Mouse (Mus musculus): ENCODE data around the gene Hectd2. TPM values are rescaled to one million over a fixed set of nuclear protein-coding genes. Genes with fewer than 3 reads are reported as not detected.
A peak's percentile ranks its signal among the peaks of the same experiment; 100 is the strongest.

The Hectd2 gene
- polyA plus RNA-seq, 1 experiment from 2014 or later, result 3.2 TPM

GRCm38 (mm10) chr19:36540776-36541175, 13.7 kb upstream of the Hectd2 start:
- Histone ChIP-seq H3K9me3 (replicated peaks; ENCODE audit: control insufficient read depth, low read length) (no peaks in the 10 kb centered on the region), H3K4me2 (ENCODE audit: low read depth, low read length) (no peak overlapping the region), H3K9ac (replicated peaks; ENCODE audit: low read length) (no peak overlapping the region), H3K27me3 (ENCODE audit: control insufficient read depth, insufficient read depth, low read length) (no peaks in the 10 kb centered on the region), H3K27ac (replicated peaks; ENCODE audit: low read depth, low read length) (no peak overlapping the region), H3K4me3 (ENCODE audit: low read depth, low read length) (no peak overlapping the region), H3K4me1 (ENCODE audit: control insufficient read depth, insufficient read depth, low read length) (no peaks in the 10 kb centered on the region), H3K36me3 (replicated peaks; ENCODE audit: control insufficient read depth, insufficient read depth, low read depth, low read length) (no peaks in the 10 kb centered on the region)
- ATAC-seq (replicated peaks; ENCODE audit: insufficient number of reproducible peaks, low FRiP score, low TSS enrichment, low read depth), result no peak
- DNase-seq (ENCODE audit: low spot score), result no peak
- 71% methylated on average over 7 of the region's 7 CpGs for WGBS

DNA sequence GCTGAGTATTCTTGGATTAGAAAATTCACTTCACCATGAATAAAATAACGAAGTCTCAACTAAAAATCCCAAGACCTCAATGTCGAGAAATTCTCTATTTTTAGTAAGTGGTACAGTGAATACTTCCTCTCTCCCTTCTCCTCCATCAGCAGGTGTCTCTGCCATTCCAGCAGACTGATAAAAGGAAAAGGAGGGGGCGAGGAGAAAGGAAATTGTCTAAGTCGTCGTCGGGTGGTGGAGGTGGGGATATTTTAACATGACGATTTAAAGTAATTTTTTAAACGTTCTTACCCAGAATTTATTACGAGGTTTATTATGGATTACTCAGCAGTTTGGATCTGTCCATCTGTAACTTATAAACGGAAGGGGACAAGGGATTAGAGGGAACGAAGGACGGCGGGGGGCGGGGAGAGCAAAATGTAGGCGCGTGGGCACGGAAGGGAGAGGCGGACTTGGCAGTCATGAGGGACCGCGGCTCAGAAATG, 836 bp upstream of the Hectd2 start:
- H3K27ac ChIP-seq (replicated peaks; ENCODE audit: low read depth, low read length), result no peak overlapping the region
- DNase-seq (ENCODE audit: low spot score), result no peak
- H3K4me2 ChIP-seq (ENCODE audit: low read depth, low read length), result peak overlapping the region; percentile 93
- no peaks in the 10 kb centered on the region for H3K4me1 ChIP-seq (ENCODE audit: control insufficient read depth, insufficient read depth, low read length)
- H3K9me3 ChIP-seq (replicated peaks; ENCODE audit: control insufficient read depth, low read length), result no peaks in the 10 kb centered on the region
- H3K36me3 ChIP-seq (replicated peaks; ENCODE audit: control insufficient read depth, insufficient read depth, low read depth, low read length), result no peaks in the 10 kb centered on the region
- 6% methylated on average over 20 of the region's 20 CpGs for WGBS
- peak overlapping the region; percentile 78 for H3K4me3 ChIP-seq (ENCODE audit: low read depth, low read length)
- no peak for ATAC-seq (replicated peaks; ENCODE audit: insufficient number of reproducible peaks, low FRiP score, low TSS enrichment, low read depth)
- H3K27me3 ChIP-seq (ENCODE audit: control insufficient read depth, insufficient read depth, low read length), result 0 out of 2 replicates have a peak, but pooled peaks cover 2% of the 10 kb centered on the region
- peak overlapping the region; percentile 72 for H3K9ac ChIP-seq (replicated peaks; ENCODE audit: low read length)

DNA sequence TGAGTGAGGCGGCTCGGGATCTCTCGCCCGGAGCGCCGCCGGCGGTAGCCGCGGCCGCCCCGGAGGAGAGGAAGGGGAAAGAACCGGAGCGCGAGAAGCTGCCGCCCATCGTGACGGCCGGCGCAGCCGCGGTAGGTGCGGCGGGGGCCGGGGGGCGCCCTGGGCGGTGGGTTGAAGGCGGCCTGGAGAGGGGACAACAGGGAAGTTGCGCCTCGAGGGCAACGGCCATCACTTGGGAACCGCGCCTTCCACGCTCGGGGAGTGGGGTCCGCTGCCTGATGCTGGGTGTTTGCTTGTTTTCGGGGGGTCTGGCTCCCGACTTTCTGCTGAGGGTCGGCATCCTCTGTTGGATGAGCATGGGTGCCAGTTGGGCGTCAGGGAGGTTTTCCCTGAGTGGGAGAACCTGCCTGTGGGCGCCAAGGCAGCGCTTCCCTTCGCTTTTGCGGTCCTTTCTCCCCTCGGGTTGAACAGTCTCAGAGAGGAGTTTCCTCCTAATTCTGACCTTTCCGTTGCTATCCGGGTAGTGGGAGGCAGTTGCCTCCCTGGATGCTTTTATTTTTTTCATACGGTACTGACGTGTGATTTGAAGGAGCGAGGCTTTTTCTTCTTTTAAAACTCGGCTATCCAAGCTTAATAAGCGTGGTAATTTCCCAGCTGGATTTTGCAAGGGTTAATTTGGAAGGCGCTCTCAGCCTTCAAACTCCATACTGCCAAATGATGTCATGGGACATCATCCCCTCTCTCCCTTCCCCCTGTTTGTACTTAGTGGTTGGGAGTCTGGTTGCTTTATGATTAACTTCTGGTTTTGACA, 551 bp downstream of the Hectd2 start:
- Histone ChIP-seq H3K4me3 (ENCODE audit: low read depth, low read length) (peak overlapping the region; percentile 78), H3K9ac (replicated peaks; ENCODE audit: low read length) (peak overlapping the region; percentile 82), H3K4me2 (ENCODE audit: low read depth, low read length) (peak overlapping the region; percentile 85), H3K4me1 (ENCODE audit: control insufficient read depth, insufficient read depth, low read length) (no peaks in the 10 kb centered on the region), H3K27me3 (ENCODE audit: control insufficient read depth, insufficient read depth, low read length) (0 out of 2 replicates have a peak, but pooled peaks cover 2% of the 10 kb centered on the region), H3K36me3 (replicated peaks; ENCODE audit: control insufficient read depth, insufficient read depth, low read depth, low read length) (no peaks in the 10 kb centered on the region), H3K9me3 (replicated peaks; ENCODE audit: control insufficient read depth, low read length) (no peaks in the 10 kb centered on the region), H3K27ac (replicated peaks; ENCODE audit: low read depth, low read length) (no peak overlapping the region)
- 1% methylated on average over 45 of the region's 53 CpGs for WGBS
- ATAC-seq (replicated peaks; ENCODE audit: insufficient number of reproducible peaks, low FRiP score, low TSS enrichment, low read depth), result peak; percentile 81
- DNase-seq (ENCODE audit: low spot score), result peak; percentile 43

DNA sequence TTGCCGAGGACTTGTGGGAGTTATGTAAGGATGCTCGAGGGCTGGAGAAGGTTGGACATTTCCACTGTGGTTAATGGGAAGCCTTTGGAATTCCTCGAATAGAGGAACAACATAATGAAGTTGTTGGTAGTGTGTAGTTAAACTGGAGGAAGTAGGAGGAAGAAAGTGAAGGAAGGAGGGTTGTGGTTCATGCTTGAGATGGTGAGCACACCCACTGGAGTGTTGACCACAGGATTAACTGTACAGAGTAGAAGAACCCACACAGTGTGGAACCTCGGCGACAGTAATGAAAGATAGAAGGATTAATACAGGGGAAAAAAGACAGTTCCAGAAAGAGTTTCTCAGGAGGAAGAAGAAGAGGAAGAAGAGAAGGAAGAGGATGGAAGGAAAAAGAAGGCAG, 4.9 kb downstream of the Hectd2 start:
- no peak overlapping the region for H3K4me3 ChIP-seq (ENCODE audit: low read depth, low read length)

GRCm38 (mm10) chr19:36560160-36560559, 5.7 kb downstream of the Hectd2 start:
- H3K36me3 ChIP-seq (replicated peaks; ENCODE audit: control insufficient read depth, insufficient read depth, low read depth, low read length), result no peaks in the 10 kb centered on the region
- ATAC-seq (replicated peaks; ENCODE audit: insufficient number of reproducible peaks, low FRiP score, low TSS enrichment, low read depth), result no peak
- H3K9ac ChIP-seq (replicated peaks; ENCODE audit: low read length), result no peak overlapping the region
- 16% methylated on average over 2 of the region's 2 CpGs for WGBS
- no peaks in the 10 kb centered on the region for H3K4me1 ChIP-seq (ENCODE audit: control insufficient read depth, insufficient read depth, low read length)
- no peaks in the 10 kb centered on the region for H3K9me3 ChIP-seq (replicated peaks; ENCODE audit: control insufficient read depth, low read length)
- no peaks in the 10 kb centered on the region for H3K27me3 ChIP-seq (ENCODE audit: control insufficient read depth, insufficient read depth, low read length)
- DNase-seq (ENCODE audit: low spot score), result peak; percentile 44
- no peak overlapping the region for H3K27ac ChIP-seq (replicated peaks; ENCODE audit: low read depth, low read length)
- no peak overlapping the region for H3K4me2 ChIP-seq (ENCODE audit: low read depth, low read length)
- no peak overlapping the region for H3K4me3 ChIP-seq (ENCODE audit: low read depth, low read length)

More for the DNA sequence above, 4.9 kb downstream of the Hectd2 start:
- Histone ChIP-seq H3K27me3 (ENCODE audit: control insufficient read depth, insufficient read depth, low read length) (no peaks in the 10 kb centered on the region), H3K9me3 (replicated peaks; ENCODE audit: control insufficient read depth, low read length) (no peaks in the 10 kb centered on the region), H3K4me1 (ENCODE audit: control insufficient read depth, insufficient read depth, low read length) (no peaks in the 10 kb centered on the region), H3K9ac (replicated peaks; ENCODE audit: low read length) (no peak overlapping the region), H3K36me3 (replicated peaks; ENCODE audit: control insufficient read depth, insufficient read depth, low read depth, low read length) (no peaks in the 10 kb centered on the region), H3K27ac (replicated peaks; ENCODE audit: low read depth, low read length) (no peak overlapping the region), H3K4me2 (ENCODE audit: low read depth, low read length) (no peak overlapping the region)
- ATAC-seq (replicated peaks; ENCODE audit: insufficient number of reproducible peaks, low FRiP score, low TSS enrichment, low read depth) (no peak), DNase-seq (ENCODE audit: low spot score) (no peak)
- WGBS, result 81% methylated on average over 5 of the region's 5 CpGs

DNA sequence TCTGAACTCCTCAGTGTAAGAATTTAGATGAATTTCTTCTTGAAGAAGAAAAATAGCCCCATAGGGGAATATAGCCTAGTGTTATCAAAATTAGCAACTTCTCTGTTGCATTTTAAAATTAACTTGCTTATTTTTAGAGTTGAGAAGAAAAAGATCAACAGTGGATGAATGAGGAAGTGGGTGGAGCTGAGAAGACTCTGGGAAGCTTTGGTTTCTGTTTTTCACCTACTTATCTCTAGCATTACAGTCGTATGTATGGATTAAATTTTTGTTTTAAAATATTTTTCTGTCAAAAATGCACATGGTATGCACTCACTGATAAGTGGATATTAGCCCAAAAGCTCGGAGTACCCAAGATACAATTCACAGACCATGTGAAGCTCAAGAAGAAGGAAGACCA, 6.7 kb downstream of the Hectd2 start:
- Histone ChIP-seq H3K4me2 (ENCODE audit: low read depth, low read length) (no peak overlapping the region), H3K9ac (replicated peaks; ENCODE audit: low read length) (no peak overlapping the region), H3K9me3 (replicated peaks; ENCODE audit: control insufficient read depth, low read length) (no peaks in the 10 kb centered on the region), H3K27me3 (ENCODE audit: control insufficient read depth, insufficient read depth, low read length) (no peaks in the 10 kb centered on the region), H3K27ac (replicated peaks; ENCODE audit: low read depth, low read length) (no peak overlapping the region), H3K4me3 (ENCODE audit: low read depth, low read length) (no peak overlapping the region), H3K36me3 (replicated peaks; ENCODE audit: control insufficient read depth, insufficient read depth, low read depth, low read length) (no peaks in the 10 kb centered on the region), H3K4me1 (ENCODE audit: control insufficient read depth, insufficient read depth, low read length) (no peaks in the 10 kb centered on the region)
- DNase-seq (ENCODE audit: low spot score), result no peak
- WGBS, result 63% methylated on average over 2 of the region's 2 CpGs
- ATAC-seq (replicated peaks; ENCODE audit: insufficient number of reproducible peaks, low FRiP score, low TSS enrichment, low read depth), result no peak

GRCm38 (mm10) chr19:36564396-36564795, 10.0 kb downstream of the Hectd2 start:
- H3K4me2 ChIP-seq (ENCODE audit: low read depth, low read length), result no peak overlapping the region
- H3K27me3 ChIP-seq (ENCODE audit: control insufficient read depth, insufficient read depth, low read length), result no peaks in the 10 kb centered on the region
- H3K9me3 ChIP-seq (replicated peaks; ENCODE audit: control insufficient read depth, low read length), result no peaks in the 10 kb centered on the region
- H3K36me3 ChIP-seq (replicated peaks; ENCODE audit: control insufficient read depth, insufficient read depth, low read depth, low read length), result no peaks in the 10 kb centered on the region
- DNase-seq (ENCODE audit: low spot score) (no peak), ATAC-seq (replicated peaks; ENCODE audit: insufficient number of reproducible peaks, low FRiP score, low TSS enrichment, low read depth) (no peak)
- H3K9ac ChIP-seq (replicated peaks; ENCODE audit: low read length), result no peak overlapping the region
- no peak overlapping the region for H3K27ac ChIP-seq (replicated peaks; ENCODE audit: low read depth, low read length)
- 75% methylated on average over 2 of the region's 2 CpGs for WGBS
- no peak overlapping the region for H3K4me3 ChIP-seq (ENCODE audit: low read depth, low read length)
- H3K4me1 ChIP-seq (ENCODE audit: control insufficient read depth, insufficient read depth, low read length), result no peaks in the 10 kb centered on the region

DNA sequence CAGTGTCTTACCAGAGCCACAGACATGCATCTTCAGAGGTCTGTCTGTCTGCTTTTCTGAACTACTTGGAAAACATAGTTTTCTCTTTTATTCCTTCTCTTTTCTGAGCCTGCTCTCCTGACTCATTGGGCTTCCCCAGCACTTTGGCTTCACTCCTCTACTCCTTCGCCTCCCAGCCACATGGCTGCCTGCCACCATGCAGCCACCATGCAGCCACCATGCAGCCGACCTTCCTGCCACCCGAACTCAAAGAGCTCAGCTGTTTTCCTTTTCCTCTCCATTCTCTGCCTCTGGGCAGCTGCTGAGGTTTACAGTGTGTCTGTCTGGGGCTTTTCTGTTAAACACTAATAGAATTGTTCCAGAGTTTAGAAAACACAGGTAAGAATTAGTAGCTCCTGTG, 19.5 kb downstream of the Hectd2 start:
- Histone ChIP-seq H3K9me3 (replicated peaks; ENCODE audit: control insufficient read depth, low read length) (no peaks in the 10 kb centered on the region), H3K4me1 (ENCODE audit: control insufficient read depth, insufficient read depth, low read length) (no peaks in the 10 kb centered on the region), H3K4me3 (ENCODE audit: low read depth, low read length) (no peak overlapping the region), H3K27me3 (ENCODE audit: control insufficient read depth, insufficient read depth, low read length) (no peaks in the 10 kb centered on the region), H3K36me3 (replicated peaks; ENCODE audit: control insufficient read depth, insufficient read depth, low read depth, low read length) (no peaks in the 10 kb centered on the region), H3K9ac (replicated peaks; ENCODE audit: low read length) (no peak overlapping the region), H3K27ac (replicated peaks; ENCODE audit: low read depth, low read length) (no peak overlapping the region), H3K4me2 (ENCODE audit: low read depth, low read length) (no peak overlapping the region)
- ATAC-seq (replicated peaks; ENCODE audit: insufficient number of reproducible peaks, low FRiP score, low TSS enrichment, low read depth), result no peak
- 52% methylated on average over 3 of the region's 3 CpGs for WGBS
- DNase-seq (ENCODE audit: low spot score), result no peak
